Mouse (Mus musculus) CH12.LX (cell line): ENCODE measurements at regions not wholly inside any gene's neighbourhood (a gene's known extent, or its start where the extent isn't known, plus 50 kb on each side); places are given as distances from the start of the nearest gene placed in this dataset.

Source experiments
- DNase-seq: peaks from one replicate; pipeline ENCODE4 v3.0.0-alpha.2; 2013; ENCODE audit errors: extremely low read depth
- H3K27ac ChIP-seq: 2 replicates; pipeline ENCODE4 v1.5.1; 2012; ENCODE audit warnings: low read depth, mild to moderate bottlenecking, control low read depth, moderate library complexity; ENCODE audit not compliant: insufficient read depth
- H3K27me3 ChIP-seq: replicated peaks from 2 replicates; pipeline ENCODE3; 2012; ENCODE audit warnings: inconsistent platforms
- H3K36me3 ChIP-seq, 2 experiments: replicated peaks in 1 of 2; 2 replicates each; pipeline versions ENCODE3 to v1.6.1; 2012; ENCODE audit warnings: inconsistent platforms in 1 of 2, low read length in 1 of 2, mild to moderate bottlenecking in 1 of 2, mixed read lengths in 1 of 2, moderate library complexity in 1 of 2; ENCODE audit not compliant: control insufficient read depth in 1 of 2, insufficient read depth in 1 of 2
- H3K4me1 ChIP-seq, 2 experiments: 2 replicates each; pipeline ENCODE4 v1.6.1; 2012; ENCODE audit warnings: inconsistent platforms in 1 of 2, moderate library complexity in 1 of 2; ENCODE audit not compliant: insufficient read depth in 2 of 2, control insufficient read depth in 1 of 2
- H3K4me2 ChIP-seq: 2 replicates; pipeline ENCODE4 v1.6.1; 2012; ENCODE audit warnings: low read depth, mild to moderate bottlenecking, control low read depth; ENCODE audit not compliant: poor library complexity, insufficient read depth, severe bottlenecking
- H3K4me3 ChIP-seq, 3 experiments: fragments of 150-350 bp in 1 of 3; sonication (generic) in 1 of 3; replicated peaks in 1 of 3; 2 replicates each; pipeline versions ENCODE3 to v1.5.1; 2011 to 2012; ENCODE audit warnings: low read depth in 2 of 3, low read length in 2 of 3, mild to moderate bottlenecking in 2 of 3, moderate library complexity in 2 of 3, control low read depth in 1 of 3, improper control_type of control experiment in 1 of 3, inconsistent platforms in 1 of 3, mixed read lengths in 1 of 3; ENCODE audit not compliant: poor library complexity in 1 of 3
- H3K79me2 ChIP-seq: replicated peaks from 2 replicates; pipeline ENCODE4 v1.6.1; 2012; ENCODE audit warnings: mild to moderate bottlenecking, moderate library complexity; ENCODE audit not compliant: control insufficient read depth, poor library complexity, insufficient read depth, severe bottlenecking; ENCODE audit errors: extremely low read depth
- H3K9ac ChIP-seq: 2 replicates; pipeline ENCODE4 v1.6.1; 2012; ENCODE audit warnings: low read depth, mild to moderate bottlenecking, control low read depth, moderate library complexity; ENCODE audit not compliant: insufficient read depth
- H3K9me3 ChIP-seq: replicated peaks from 2 replicates; pipeline ENCODE3; 2012; ENCODE audit warnings: low read length, inconsistent platforms, mixed read lengths
- BHLHE40 ChIP-seq: IDR thresholded peaks from 2 replicates; pipeline ENCODE4 v1.6.1; 2011; ENCODE audit warnings: mild to moderate bottlenecking, low read depth, low read length, improper control_type of control experiment
- CHD1 ChIP-seq: IDR thresholded peaks from 2 replicates; pipeline ENCODE4 v1.6.1; 2012; ENCODE audit warnings: low read depth, low read length, improper control_type of control experiment, inconsistent platforms
- CHD2 ChIP-seq: IDR thresholded peaks from 2 replicates; pipeline ENCODE4 v1.6.1; 2011; ENCODE audit warnings: low read length, improper control_type of control experiment
- CTCF ChIP-seq, 2 experiments: IDR thresholded peaks in 1 of 2; conservative IDR thresholded peaks in 1 of 2; 2 replicates each; pipeline ENCODE4 v1.5.1; 2011 to 2012; ENCODE audit warnings: low read depth in 2 of 2, low read length in 2 of 2, improper control_type of control experiment in 1 of 2, inconsistent platforms in 1 of 2, mild to moderate bottlenecking in 1 of 2, moderate library complexity in 1 of 2
- E2F4 ChIP-seq: IDR thresholded peaks from 2 replicates; pipeline ENCODE4 v1.6.1; 2011; ENCODE audit warnings: low read depth, low read length, improper control_type of control experiment; ENCODE audit not compliant: insufficient replicate concordance
- ETS1 ChIP-seq: conservative IDR thresholded peaks from 2 replicates; pipeline ENCODE4 v1.6.1; 2012; ENCODE audit warnings: low read depth, mild to moderate bottlenecking, inconsistent platforms, low read length, improper control_type of control experiment, moderate library complexity
- HCFC1 ChIP-seq: IDR thresholded peaks from 2 replicates; pipeline ENCODE4 v1.6.1; 2012; ENCODE audit warnings: low read depth, mild to moderate bottlenecking, inconsistent platforms, low read length, improper control_type of control experiment
- JUN ChIP-seq: IDR thresholded peaks from 2 replicates; pipeline ENCODE4 v1.6.1; 2011; ENCODE audit warnings: low read depth, mild to moderate bottlenecking, low read length, improper control_type of control experiment, moderate library complexity; ENCODE audit not compliant: insufficient read depth
- KAT2A ChIP-seq: IDR thresholded peaks from 2 replicates; pipeline ENCODE4 v1.6.1; 2012; ENCODE audit warnings: low read length, improper control_type of control experiment, inconsistent platforms; ENCODE audit not compliant: insufficient replicate concordance
- MAFK ChIP-seq: IDR thresholded peaks from 2 replicates; pipeline ENCODE4 v1.6.1; 2011; ENCODE audit warnings: low read length, improper control_type of control experiment; ENCODE audit not compliant: insufficient replicate concordance
- MEF2A ChIP-seq: IDR thresholded peaks from 2 replicates; pipeline ENCODE4 v1.6.1; 2014; ENCODE audit warnings: low read depth, mild to moderate bottlenecking, inconsistent platforms, low read length, improper control_type of control experiment, borderline replicate concordance
- MXI1 ChIP-seq: IDR thresholded peaks from 2 replicates; pipeline ENCODE4 v1.6.1; 2011; ENCODE audit warnings: mild to moderate bottlenecking, low read depth, low read length, improper control_type of control experiment
- NELFE ChIP-seq: IDR thresholded peaks from 2 replicates; pipeline ENCODE4 v1.6.1; 2011; ENCODE audit warnings: low read depth, low read length, improper control_type of control experiment
- NRF1 ChIP-seq: IDR thresholded peaks from 2 replicates; pipeline ENCODE4 v1.6.1; 2014; ENCODE audit warnings: low read depth, mild to moderate bottlenecking, inconsistent platforms, low read length, improper control_type of control experiment, moderate library complexity
- PAX5 ChIP-seq: IDR thresholded peaks from 2 replicates; pipeline ENCODE4 v1.6.1; 2012; ENCODE audit warnings: low read length, inconsistent platforms, mixed read lengths
- RAD21 ChIP-seq: IDR thresholded peaks from 2 replicates; pipeline ENCODE4 v1.6.1; 2011; ENCODE audit warnings: low read depth, mild to moderate bottlenecking, low read length, improper control_type of control experiment, moderate library complexity
- SMC3 ChIP-seq: IDR thresholded peaks from 2 replicates; pipeline ENCODE4 v1.6.1; 2011; ENCODE audit warnings: low read depth, low read length, improper control_type of control experiment
- TCF12 ChIP-seq: IDR thresholded peaks from 2 replicates; pipeline ENCODE4 v1.6.1; 2014; ENCODE audit warnings: low read depth, mild to moderate bottlenecking, inconsistent platforms, low read length, improper control_type of control experiment
- USF2 ChIP-seq: conservative IDR thresholded peaks from 2 replicates; pipeline ENCODE4 v1.6.1; 2011; ENCODE audit warnings: low read depth, low read length, improper control_type of control experiment
- ZC3H11A ChIP-seq: IDR thresholded peaks from 2 replicates; pipeline ENCODE4 v1.6.1; 2012; ENCODE audit warnings: low read depth, mild to moderate bottlenecking, inconsistent platforms, low read length, improper control_type of control experiment
- ZNF384 ChIP-seq: IDR thresholded peaks from 2 replicates; pipeline ENCODE4 v1.6.1; 2012; ENCODE audit warnings: low read depth, low read length, improper control_type of control experiment, inconsistent platforms
- dilution Hi-C: fragments of 300-500 bp; cut with MboI; formaldehyde crosslinking; loops from 2 replicates; pipeline ENCODE4 v1.14.3; 2020; ENCODE audit warnings: low sequenced_read_pairs; ENCODE audit not compliant: extremely low pct_unique_long_range_greater_than_20kb, extremely low pct_ligation_motif_present
- in situ Hi-C: fragments of 300-500 bp; cut with MboI; formaldehyde crosslinking; loops from 3 replicates; pipeline ENCODE4 v1.14.3; 2019; ENCODE audit warnings: low sequenced_read_pairs, low pct_ligation_motif_present, low pct_unique_long_range_greater_than_20kb, mixed read lengths

GRCm38 (mm10) chr13:112196789-112197188 lies 91.5 kb upstream of the Ankrd55 start:
- TF ChIP-seq JUN (no peak), NELFE (no peak), SMC3 (peak; percentile 72), PAX5 (no peak), ZNF384 (no peak), CTCF (conservative IDR thresholded peaks at IDR 0.05 in 1 of 2, IDR thresholded peaks at IDR 0.05 in 1 of 2; ENCODE audit: low read depth in 2 of 2, low read length in 2 of 2) (peak in 1 of 2 experiments; percentile 59; a peak in 2 of 4 replicates), RAD21 (peak; percentile 32; the same call in 1 of the 2 replicates)
- H3K27me3 ChIP-seq = no peaks in the 10 kb centered on the region
- in situ Hi-C loops = no loop called here
- no peak overlapping the region for H3K27ac ChIP-seq
- no peak overlapping the region for H3K9ac ChIP-seq
- DNase-seq = peak; percentile 6
- H3K4me1 ChIP-seq = peaks cover 0 to 15% of the 10 kb centered on the region in 2 experiments; a peak in 2 of 4 replicates
- no peaks in the 10 kb centered on the region for H3K9me3 ChIP-seq
- 0 out of 2 replicates have a peak overlapping the region, but pooled peaks have one; percentile 16 for H3K4me2 ChIP-seq
- no peaks in the 10 kb centered on the region for H3K79me2 ChIP-seq
- dilution Hi-C loops = no loop called here
- H3K4me3 ChIP-seq = no peak overlapping the region
- H3K36me3 ChIP-seq = no peaks in the 10 kb centered on the region

- H3K4me2 ChIP-seq = no peak overlapping the region
- no peaks in the 10 kb centered on the region for H3K36me3 ChIP-seq
- peaks cover 5 to 19% of the 10 kb centered on the region in 2 experiments; a peak in 3 of 4 replicates for H3K4me1 ChIP-seq
- in situ Hi-C loops = no loop called here
- DNase-seq = no peak
- H3K9me3 ChIP-seq = no peaks in the 10 kb centered on the region
- no peak overlapping the region for H3K4me3 ChIP-seq
- H3K27me3 ChIP-seq = no peaks in the 10 kb centered on the region
- H3K79me2 ChIP-seq = no peaks in the 10 kb centered on the region
- TF ChIP-seq TCF12 (no peak), NELFE (no peak), E2F4 (no peak), SMC3 (no peak), KAT2A (no peak), NRF1 (no peak), JUN (no peak)
- dilution Hi-C loops = no loop called here
- no peak overlapping the region for H3K27ac ChIP-seq
- no peak overlapping the region for H3K9ac ChIP-seq
These were observed 84.5 kb upstream of the Ankrd55 start for GRCm38 (mm10) chr13:112203721-112204120.

- H3K4me1 ChIP-seq = peaks cover 5 to 19% of the 10 kb centered on the region in 2 experiments; a peak in 3 of 4 replicates
- H3K4me3 ChIP-seq = no peak overlapping the region
- H3K36me3 ChIP-seq = no peaks in the 10 kb centered on the region
- no peaks in the 10 kb centered on the region for H3K9me3 ChIP-seq
- DNase-seq = no peak
- H3K27me3 ChIP-seq = no peaks in the 10 kb centered on the region
- H3K4me2 ChIP-seq = no peak overlapping the region
- in situ Hi-C loops = no loop called here
- H3K9ac ChIP-seq = no peak overlapping the region
- H3K79me2 ChIP-seq = no peaks in the 10 kb centered on the region
- no peak overlapping the region for H3K27ac ChIP-seq
- TF ChIP-seq CHD1 = no peak
- TF ChIP-seq ZC3H11A = no peak
- TF ChIP-seq MXI1 = no peak
- TF ChIP-seq ETS1 = no peak
- TF ChIP-seq TCF12 = no peak
- no peak for TF ChIP-seq MEF2A
- TF ChIP-seq MAFK = no peak
- TF ChIP-seq CTCF (conservative IDR thresholded peaks at IDR 0.05 in 1 of 2, IDR thresholded peaks at IDR 0.05 in 1 of 2; ENCODE audit: low read depth in 2 of 2, low read length in 2 of 2) = no peak
- TF ChIP-seq CHD2 = no peak
- TF ChIP-seq HCFC1 = no peak
- no peak for TF ChIP-seq JUN
- TF ChIP-seq BHLHE40 = no peak
- TF ChIP-seq ZNF384 = no peak
- TF ChIP-seq PAX5 = no peak
- no peak for TF ChIP-seq USF2
- TF ChIP-seq, all 38 proteins: peak for 0
- dilution Hi-C loops = no loop called here
These were observed 84.0 kb upstream of the Ankrd55 start for GRCm38 (mm10) chr13:112204204-112204603.
